Mouse (Mus musculus) embryonic fibroblast, embryonic 13.5 days (primary cell): ENCODE data around the gene Adnp.

ENCODE experiments used
- CTCF ChIP-seq: IDR thresholded peaks from 2 replicates; pipeline ENCODE4 v1.5.1; 2011; ENCODE audit warnings: mild to moderate bottlenecking, control low read depth, low read length, moderate library complexity, borderline replicate concordance; ENCODE audit not compliant: insufficient read depth
- POLR2A ChIP-seq: IDR thresholded peaks from 2 replicates; pipeline ENCODE4 v1.6.1; 2011; ENCODE audit warnings: low read depth, mild to moderate bottlenecking, control low read depth, low read length, moderate library complexity

DNA sequence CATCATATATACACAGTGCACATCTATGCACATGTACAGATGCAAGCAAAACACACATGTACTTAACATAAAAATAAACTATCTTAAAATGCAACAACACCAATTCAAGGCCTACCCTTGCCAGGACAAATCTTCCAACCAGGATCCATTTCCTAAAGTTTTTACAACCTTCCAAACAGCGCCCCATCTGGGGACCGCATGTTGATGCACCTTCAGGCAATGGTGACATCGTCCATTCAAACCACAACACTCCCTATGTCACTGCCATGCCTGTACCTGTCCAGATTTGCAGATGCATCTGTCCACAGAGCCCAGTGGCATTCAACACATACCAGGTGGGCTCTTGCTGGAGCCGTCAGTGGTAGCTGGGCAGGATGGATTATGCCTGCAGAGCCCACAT is 36.4 kb upstream of the Adnp start:
- no peak for TF ChIP-seq CTCF
- no peak for TF ChIP-seq POLR2A
